Mouse (Mus musculus) left cerebral cortex, adult 6 months (tissue): ENCODE measurements around the gene Ctr9. TPM values are rescaled to one million over a fixed set of nuclear protein-coding genes. Genes with fewer than 3 reads are reported as not detected.

Experiments used
- long read RNA-seq, 2 experiments: library from polyadenylated mRNA; unstranded; transcript quantifications; one replicate each; pipeline ENCODE4 v2.0.0; 2019 to 2020
- polyA plus RNA-seq: library from polyadenylated mRNA; unstranded; fragments of <200 nt; fragmentation: Nextera tagmentation; gene quantifications from 2 replicates; pipeline ENCODE4 v1.2.3, GENCODE M21; 2021

Gene Ctr9
- 19.0 and 27.6 TPM in 2 replicates for polyA plus RNA-seq
- long read RNA-seq, experiment 1, full-length matches to known transcripts, result 53 of 152 reads
- long read RNA-seq, experiment 1, partial matches to known transcripts, result 88 of 152 reads
- long read RNA-seq, experiment 1, other reads (novel, unspliced or antisense), result 11 of 152 reads
- long read RNA-seq, experiment 2, full-length matches to known transcripts, result 10 of 44 reads
- long read RNA-seq, experiment 2, partial matches to known transcripts, result 33 of 44 reads
- long read RNA-seq, experiment 2, other reads (novel, unspliced or antisense), result 1 of 44 reads

DNA sequence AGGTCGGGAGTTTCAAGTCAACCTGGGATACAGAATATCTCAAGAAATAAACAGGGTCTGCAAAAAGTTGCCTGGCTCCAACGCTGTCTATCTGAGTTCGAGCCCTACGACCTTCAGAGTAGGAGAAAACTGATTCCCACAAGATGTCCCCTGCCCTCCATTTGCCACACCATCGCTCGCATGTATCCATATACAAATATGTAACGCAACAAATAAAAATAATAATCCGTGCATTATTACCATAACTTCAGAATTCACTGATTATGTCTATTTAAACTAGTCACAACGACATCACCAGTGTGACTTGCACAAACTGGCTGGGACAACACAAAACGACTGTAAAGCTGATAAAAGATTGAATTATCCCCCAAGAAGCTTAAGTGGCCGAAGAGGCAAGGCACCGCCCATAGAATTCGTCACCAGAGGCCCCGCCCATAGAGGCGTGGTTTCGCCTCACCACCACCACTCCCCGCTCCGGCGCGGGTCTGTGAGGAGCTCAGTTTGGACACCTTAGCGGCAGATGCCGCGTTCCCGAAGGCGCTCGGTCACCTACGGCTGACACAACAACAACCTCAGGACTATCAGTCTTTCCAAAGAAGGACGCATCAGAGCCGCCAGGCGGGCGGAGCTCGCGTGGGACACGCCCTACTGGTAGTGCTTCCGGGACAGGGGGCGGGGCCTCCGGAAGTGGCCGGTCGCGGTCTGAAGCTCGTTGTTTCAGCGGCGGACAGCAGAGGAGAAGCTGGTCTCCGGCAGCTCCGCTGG, at the start of gene Ctr9:
Gene Ctr9, plus strand, starts transcription at position 671 of the 765 bp plus-strand sequence.

DNA sequence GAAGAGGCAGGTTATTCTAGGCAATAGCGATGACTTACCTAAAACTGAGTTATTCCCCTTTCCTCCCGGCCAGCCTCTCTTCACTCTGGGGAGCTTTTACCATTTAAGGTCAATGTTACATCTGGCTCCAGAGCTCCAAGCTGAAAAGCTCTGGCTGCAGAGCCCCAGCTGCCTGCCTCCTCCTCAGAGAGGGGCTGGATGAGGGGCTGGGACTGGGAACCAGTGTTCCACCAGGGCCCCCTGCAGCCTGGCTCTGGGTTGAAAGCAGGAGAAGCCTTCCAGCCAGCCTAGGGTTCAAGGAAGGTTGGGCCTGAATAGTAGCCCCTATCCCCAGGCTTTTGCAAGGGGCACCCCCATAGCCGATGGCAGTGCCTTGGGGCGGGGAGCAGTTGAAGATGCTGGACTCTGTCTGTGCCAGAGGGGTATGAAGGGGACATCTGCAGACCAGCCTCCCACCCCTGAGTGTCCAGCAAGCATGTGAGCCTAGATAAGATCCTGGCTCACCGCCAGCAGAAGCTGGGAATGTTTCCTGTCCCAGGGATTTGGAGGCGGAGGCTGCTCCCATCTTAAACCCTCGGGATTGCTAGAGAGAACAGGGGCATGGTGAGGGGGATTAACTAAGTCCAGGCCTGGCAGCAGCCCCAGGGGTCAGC, 46.6 kb upstream of the Ctr9 start, which contains the start of gene Mrvi1:
Gene Mrvi1, minus strand, starts transcription at position 409 of the 653 bp plus-strand sequence.

DNA sequence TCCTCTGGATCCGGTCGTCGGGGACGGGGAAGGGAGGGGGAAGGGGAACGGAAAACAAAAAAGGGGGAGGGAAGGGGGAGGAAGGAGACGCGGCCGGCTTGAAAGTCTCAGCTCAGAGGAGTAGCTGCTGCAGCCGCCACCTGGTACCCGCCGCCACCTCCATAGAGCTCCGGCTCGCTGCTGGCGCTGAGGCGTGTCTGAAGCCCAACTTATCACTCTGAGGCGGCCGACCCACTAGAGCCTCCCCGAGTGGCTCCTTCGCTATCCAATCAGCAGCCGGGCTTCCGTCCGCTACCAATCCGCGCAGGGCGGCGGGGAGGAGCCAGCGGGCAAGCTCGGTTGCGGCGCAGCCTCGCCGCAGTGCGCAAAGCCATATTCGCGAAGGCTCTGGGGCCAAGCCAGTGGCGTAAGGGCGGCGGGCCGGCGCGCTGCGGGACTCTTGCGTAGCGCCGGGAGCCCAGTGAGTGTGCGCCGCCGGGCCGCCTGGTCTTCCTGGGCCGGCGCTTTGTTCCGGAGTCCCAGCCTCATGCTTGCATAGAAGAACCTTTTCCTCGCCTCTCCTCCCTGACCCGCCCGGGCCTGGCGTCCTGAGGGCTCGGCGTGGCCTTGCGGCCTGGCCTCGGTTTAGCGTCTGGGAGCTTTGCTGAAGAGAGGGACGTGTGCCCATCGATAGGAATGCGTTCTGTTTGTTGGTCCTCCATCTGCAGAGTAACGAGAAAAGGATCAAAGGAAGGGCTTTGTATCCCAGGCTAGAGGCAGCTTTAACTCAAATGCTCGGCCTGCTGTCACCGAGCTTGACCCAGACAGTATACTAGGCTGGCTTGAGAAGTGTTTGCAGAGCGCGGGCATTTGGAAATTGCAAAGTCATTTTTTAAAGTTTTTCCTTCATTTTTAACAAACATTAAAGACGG, 54.3 kb downstream of the Ctr9 start, which contains the start of gene Eif4g2:
Gene Eif4g2, minus strand, starts transcription at position 209 of the 911 bp plus-strand sequence.

Other genes starting within 250 kb of the Ctr9 start
- gene Rnf141, start 184.5 kb upstream of the Ctr9 start, polyA plus RNA-seq, result 172 and 182 TPM in 2 replicates
- 0.17 and 0.75 TPM in 2 replicates for gene Lyve1, start 165.7 kb upstream of the Ctr9 start, polyA plus RNA-seq
- 0.56 and 0.70 TPM in 2 replicates for gene Mrvi1, start 46.5 kb upstream of the Ctr9 start, polyA plus RNA-seq
- 82.7 and 96.8 TPM in 2 replicates for gene Eif4g2, start 54.1 kb downstream of the Ctr9 start, polyA plus RNA-seq